Mouse (Mus musculus) spleen, adult 2 months (tissue): Measurements from ENCODE around the gene Ucn3.

Experiments used
- CTCF ChIP-seq: fragments of 200-500 bp; IDR thresholded peaks from 2 replicates; pipeline ENCODE4 v1.5.1; 2011; ENCODE audit warnings: mild to moderate bottlenecking, inconsistent platforms; ENCODE audit not compliant: insufficient read depth, insufficient read length, insufficient replicate concordance; ENCODE audit errors: extremely low read depth
- POLR2A ChIP-seq: fragments of 200-500 bp; IDR thresholded peaks from 2 replicates; pipeline ENCODE4 v1.6.1; 2011; ENCODE audit warnings: low read depth, low read length, inconsistent platforms

- TF ChIP-seq CTCF (peak; percentile 70; the same call in 1 of the 2 replicates), POLR2A (no peak)
Measured at GRCm38 (mm10) chr13:3896913-3897312, 48.2 kb downstream of the Ucn3 start.
